Mouse (Mus musculus): ENCODE measurements around the gene Sar1b.

GRCm38 (mm10) chr11:51809632-51810224, 46.2 kb downstream of the Sar1b start:
- TF ChIP-seq CTCF (IDR thresholded peaks at IDR 0.05; ENCODE audit: insufficient read depth, low read length) (no peak), POLR2A (IDR thresholded peaks at IDR 0.05; ENCODE audit: borderline replicate concordance, extremely low read depth, low read depth, low read length) (no peak)

Data from lung, adult 2 months (tissue).